Mouse (Mus musculus): ENCODE measurements around the gene Scrn2. TPM values are rescaled to one million over a fixed set of nuclear protein-coding genes. Genes with fewer than 3 reads are reported as not detected.

Gene Scrn2
- total RNA-seq, 2 experiments from 2014 or later = 3.7 to 3.9 TPM

DNA sequence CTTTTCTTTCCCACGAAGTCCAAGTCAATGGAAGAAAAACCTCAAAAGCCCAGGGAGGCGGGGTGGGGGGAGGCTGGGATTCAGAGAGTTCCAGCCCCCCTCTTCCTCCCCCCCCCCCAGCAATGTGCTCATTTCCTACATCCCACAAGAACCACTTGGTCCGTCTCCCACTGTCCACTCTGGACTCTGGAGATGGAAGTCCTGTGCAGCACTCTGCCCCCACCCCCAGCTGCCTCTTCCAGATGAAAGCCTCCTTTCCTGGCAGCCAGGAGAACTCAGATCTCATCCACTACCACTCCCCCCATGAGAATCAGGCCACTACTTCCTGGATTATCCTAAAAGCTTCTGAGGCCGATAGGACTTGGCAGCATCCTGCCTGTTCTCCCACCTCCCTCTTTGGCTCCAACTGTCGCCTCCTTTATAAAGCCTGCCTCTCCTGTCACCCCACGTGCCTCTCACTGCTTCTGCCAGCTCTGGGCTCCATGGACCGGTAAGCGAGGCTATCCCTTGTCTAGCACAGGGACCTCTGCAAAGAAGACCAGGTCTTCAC is 16.5 kb upstream of the Scrn2 start, which contains the start of gene Sp6:
Sp6 (plus strand) TSS at position 274 of the 550 bp plus-strand sequence.
- intact Hi-C loops (cut with DNase I) = no loop called here
- no peak for DNase-seq (ENCODE audit: low spot score in 2 of 2)

DNA sequence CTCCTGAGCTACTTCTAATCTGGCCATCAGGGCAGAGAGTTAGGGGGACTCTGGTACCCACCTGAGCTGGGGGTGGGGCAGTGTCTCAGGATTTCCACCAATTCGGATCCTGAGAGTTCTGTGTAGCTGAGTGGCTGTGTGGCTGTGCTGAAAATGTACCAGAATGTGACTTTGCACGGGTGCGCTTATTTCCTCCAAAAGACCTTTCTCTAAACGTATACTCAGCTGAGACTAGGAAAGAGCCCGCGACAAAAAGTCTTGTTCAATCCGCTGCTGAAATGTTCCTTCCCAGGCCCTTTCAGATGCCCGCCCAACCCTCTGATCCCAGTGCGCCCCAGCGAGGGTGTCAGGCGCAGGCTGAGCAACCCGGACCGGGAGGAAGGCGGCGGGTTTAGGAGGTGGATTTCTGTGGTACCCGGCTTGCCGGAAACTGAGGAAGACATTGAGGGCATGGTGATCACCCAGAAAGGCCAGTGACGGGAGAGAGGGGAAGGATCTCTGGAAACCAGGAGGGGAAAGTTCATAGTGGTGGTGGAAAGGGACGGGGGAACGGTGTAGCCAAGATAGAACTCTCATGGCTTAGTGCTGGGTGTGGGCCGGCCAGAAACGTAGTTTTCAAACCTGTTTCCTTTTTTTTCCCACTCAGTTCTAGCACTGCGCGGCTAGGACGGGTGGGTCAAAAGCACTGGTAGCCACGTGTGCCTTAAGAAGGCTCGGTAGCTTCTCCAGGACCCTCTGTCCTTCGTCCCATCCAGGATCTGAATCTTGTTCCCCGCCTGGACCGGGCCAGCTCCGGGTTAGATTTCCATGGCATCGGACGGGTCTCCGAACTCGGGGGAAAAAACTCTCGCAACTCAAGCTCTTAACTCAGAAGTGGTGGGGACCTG is 11.8 kb upstream of the Scrn2 start:
- no peak for DNase-seq (ENCODE audit: low spot score in 2 of 2)
- intact Hi-C loops (cut with DNase I) = no loop called here

DNA sequence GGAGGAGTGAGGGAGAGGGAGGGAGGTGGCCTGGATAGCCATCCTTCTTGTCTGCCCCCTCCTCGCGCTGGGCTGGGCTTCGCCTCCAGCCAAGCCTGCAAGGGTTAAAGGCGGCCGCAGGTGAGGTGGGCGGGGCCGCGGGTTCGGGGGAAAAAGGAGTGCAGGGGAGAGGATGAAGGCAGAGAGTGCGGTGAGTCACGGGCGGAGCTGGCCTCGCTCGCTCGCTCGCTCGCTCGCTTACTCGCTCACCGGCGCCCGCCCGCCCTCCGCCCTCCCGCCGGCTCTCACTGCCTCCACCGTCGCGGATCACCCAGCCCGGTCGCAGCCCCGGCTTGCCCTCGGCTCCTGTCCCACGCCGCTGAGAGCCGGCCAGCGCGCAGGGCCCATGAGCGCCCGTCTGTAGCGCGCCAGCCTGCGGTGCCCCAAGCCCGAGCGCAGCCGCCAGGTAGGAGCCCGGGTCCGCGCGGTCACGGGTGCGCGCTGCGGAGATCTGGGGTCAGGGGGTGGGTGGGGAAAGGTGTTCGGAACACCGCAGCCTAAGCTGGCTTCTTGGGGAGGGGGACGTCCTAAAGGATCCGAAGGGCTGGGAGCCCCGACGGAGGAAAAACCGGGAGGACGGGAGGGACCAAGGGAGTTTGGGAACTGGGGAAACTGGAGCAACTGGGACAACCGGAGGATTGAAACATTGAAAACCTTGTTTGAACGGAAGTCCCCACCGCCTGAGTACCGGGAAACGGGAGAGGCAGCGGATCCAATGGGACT is 11.0 kb upstream of the Scrn2 start:
- intact Hi-C loops (cut with DNase I) = no loop called here
- DNase-seq (ENCODE audit: low spot score in 2 of 2) = no peak

DNA sequence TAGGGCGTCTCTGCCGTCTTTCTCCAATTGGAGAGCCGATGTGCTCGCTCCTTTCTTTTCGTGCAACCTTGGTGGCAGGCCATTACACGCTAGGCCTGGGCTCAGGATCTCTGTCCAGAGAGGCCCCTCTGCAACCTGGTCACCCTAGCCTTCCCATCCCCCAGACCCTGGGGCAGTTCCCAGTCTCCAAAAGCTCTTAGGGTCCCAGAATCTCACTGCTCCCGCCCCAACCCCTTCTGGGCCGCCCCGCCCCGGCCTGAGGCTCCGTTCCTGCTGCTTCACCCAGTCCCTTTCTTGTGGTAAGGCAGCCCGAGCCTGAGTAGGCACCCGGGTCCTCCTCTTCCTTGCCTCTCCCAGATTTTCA is 10.4 kb upstream of the Scrn2 start:
- intact Hi-C loops (cut with DNase I) = no loop called here

DNA sequence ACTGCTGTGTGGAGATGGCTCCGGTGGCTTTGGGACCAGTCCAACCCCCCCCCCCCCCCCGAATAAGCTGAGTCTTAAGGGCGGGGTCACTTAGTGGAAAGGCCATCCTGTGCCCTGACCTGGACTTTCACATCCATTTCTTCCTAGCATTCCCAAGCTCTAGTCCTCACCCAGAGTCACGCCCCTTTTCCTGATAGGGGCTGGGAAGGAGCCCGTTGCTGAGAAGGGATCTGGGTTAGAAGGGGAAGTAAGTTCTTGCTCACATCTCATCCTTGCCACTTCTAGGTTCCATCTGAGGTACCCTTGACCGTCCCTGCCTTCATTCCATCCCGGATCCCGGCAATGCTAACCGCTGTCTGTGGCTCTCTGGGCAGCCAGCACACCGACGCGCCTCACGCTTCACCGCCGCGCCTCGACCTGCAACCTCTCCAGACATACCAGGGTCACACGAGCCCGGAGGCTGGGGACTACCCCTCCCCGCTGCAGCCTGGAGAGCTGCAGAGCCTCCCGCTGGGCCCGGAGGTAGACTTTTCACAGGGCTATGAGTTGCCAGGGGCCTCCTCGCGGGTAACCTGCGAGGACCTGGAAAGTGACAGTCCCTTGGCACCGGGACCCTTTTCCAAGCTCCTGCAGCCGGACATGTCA is 8.5 kb upstream of the Scrn2 start:
- DNase-seq (ENCODE audit: low spot score in 2 of 2) = no peak
- intact Hi-C loops (cut with DNase I) = loop anchor here (5.0 kb wide), 1 partner anchor 154 kb away; no protein-coding TSS in a partner anchor

More for the DNA sequence above, 10.4 kb upstream of the Scrn2 start:
- DNase-seq (ENCODE audit: low spot score in 2 of 2) = no peak

DNA sequence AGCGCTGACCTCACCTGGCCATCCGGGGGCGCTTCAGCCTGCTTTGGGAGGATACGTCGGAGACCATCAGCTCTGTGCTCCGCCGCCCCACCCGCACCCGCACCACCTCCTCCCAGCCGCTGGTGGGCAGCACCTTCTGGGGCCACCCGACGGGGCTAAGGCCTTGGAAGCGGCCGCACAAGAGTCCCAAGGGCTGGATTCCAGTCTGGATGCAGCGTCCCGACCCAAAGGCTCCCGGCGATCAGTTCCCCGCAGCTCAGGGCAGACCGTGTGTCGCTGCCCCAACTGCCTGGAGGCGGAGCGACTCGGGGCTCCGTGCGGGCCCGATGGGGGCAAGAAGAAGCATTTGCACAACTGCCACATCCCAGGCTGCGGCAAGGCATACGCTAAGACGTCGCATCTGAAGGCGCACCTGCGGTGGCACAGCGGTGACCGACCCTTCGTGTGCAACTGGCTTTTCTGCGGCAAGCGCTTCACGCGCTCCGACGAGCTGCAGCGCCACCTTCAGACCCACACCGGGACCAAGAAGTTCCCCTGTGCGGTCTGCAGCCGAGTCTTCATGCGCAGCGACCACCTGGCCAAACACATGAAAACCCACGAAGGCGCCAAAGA is 7.8 kb upstream of the Scrn2 start:
- intact Hi-C loops (cut with DNase I) = loop anchor here (2.0 to 5.0 kb wide), 2 partner anchors 105 to 155 kb away; partner anchors contain the start of gene Cdk5rap3
- peak; percentile 53 to 56 for DNase-seq (ENCODE audit: low spot score in 2 of 2)

DNA sequence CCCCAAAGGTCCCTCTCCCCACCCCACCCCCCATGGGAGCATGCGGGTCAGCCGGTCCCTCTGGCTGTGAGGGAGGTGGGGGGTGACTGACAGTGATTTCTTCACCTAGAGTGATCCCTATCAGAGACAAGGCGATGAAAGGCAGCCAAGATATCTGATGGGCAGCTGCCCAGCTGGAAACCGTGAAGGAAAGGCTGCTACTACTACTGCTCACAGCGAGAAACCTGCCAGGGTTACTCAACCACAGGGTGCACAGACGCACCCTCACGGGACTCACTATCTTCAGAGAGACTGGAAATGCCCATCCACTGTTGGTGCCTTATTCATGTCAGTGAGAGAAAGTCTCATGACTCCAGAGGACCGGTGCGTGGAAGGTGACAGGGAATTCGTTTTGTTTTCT is 4.8 kb upstream of the Scrn2 start:
- intact Hi-C loops (cut with DNase I) = loop anchor here (5.0 kb wide), 1 partner anchor 158 kb away; no protein-coding TSS in a partner anchor
- DNase-seq (ENCODE audit: low spot score in 2 of 2) = no peak

DNA sequence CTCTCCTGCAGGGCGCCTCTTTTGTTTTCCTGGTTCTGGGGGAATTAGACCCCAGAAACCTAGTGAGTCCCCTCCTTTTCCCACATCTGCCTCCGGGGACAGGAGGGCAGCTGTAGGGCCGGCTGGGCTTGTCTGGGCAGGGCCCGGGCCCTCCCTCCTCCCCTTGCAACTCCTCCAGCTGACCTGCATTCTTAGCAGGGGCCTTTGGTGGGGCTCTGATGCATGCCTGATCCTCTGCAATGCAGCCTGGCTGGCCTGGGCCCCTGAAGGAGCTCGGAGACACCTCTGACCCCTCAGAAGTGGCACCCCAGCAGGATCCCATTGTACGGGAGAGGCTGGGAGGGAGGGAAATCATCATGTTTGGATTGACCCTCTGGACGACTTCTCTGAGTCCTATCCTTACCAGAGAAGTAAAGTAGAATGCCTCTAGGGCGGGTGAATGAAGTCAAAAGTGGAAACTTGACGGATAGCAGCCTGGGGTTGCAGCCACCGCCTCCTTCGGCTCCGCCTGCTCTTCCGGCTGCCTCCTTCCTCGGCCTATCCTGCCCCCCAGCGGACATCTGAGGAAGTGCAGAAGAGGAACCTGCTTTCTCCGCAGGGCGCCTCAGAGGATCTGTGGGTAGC is 3.9 kb upstream of the Scrn2 start:
- peak; percentile 79 to 84 for DNase-seq (ENCODE audit: low spot score in 2 of 2)

DNA sequence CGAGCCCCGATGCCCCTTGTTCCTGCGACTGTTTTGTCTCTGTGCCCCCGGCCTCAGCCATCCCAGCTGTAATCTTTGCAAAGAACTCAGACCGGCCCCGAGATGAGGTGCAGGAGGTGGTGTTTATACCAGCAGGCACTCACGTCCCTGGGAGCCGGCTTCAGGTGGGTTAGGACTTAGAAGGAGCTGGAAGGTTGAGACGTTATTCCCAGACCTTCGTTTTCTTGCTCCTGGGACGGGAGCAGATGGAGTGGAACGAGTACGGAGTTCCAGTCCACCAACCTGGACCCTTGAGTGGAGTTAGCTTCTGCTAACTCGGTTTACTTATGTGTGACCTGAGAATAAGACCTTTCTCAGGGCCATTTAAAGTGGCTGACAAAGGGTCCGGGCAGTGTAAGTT is 688 bp downstream of the Scrn2 start:
- no peak for DNase-seq (ENCODE audit: low spot score in 2 of 2)
- intact Hi-C loops (cut with DNase I) = no loop called here

More for the DNA sequence above, 3.9 kb upstream of the Scrn2 start:
- intact Hi-C loops (cut with DNase I) = loop anchor here (1.0 kb wide), 1 partner anchor 44 kb away; the partner anchor contains the start of gene Sp2

DNA sequence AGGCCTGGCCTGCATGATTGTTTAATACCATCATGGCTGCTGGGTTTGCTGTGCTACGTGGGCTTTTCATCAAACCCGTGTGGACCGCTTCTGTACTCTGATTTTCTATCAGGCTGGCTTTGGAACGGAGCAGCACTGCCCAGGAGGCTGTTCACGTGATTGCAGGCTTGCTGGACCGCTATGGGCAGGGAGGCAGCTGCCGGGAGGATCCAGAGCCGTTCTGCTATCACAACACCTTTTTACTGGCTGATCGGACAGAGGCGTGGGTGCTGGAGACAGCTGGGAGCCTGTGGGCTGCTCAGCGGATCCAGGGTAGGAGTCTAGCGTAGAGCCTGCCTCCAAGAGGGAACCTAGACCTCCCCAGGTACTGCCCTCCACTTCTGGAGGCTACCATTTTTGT is 2.2 kb downstream of the Scrn2 start:
- intact Hi-C loops (cut with DNase I) = no loop called here
- no peak for DNase-seq (ENCODE audit: low spot score in 2 of 2)

DNA sequence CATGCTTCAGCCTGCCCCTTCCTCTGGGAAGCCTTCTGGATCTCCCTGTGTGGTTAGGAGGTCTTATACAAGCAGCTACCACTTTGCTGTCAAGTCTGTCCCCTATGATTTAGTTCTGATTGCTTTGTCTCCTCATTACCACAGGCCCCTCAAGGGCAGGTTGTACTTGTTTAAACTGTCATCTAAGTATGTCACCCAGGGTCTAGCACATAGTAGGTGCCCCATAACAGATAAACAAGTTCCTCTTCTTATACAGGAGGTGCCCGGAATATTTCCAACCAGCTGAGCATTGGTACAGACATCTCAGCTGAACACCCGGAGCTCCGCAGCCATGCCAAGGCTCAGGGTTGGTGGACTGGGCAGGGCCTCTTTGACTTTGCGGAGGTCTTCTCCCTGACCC is 2.8 kb downstream of the Scrn2 start:
- intact Hi-C loops (cut with DNase I) = no loop called here
- no peak for DNase-seq (ENCODE audit: low spot score in 2 of 2)

DNA sequence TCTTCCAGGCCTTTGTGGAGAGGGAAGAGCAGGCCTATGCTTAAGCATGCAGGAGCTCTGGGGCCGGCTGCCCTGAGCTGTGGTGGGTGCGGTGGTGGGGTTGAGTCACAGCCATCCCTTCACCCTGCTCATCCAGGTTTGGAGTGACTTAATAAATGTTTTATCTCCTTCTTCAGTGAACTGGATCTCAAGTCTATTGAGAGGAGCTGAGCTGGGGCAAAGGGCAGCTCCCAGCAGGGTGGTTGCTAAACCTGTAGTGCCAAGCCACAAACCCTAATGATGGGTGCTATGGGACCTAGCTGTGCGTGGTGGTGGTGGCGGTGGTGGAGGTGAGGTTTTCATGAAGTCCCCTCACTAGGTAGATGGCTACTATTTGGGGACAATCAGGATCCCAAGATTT is 4.0 kb downstream of the Scrn2 start:
- DNase-seq (ENCODE audit: low spot score in 2 of 2) = no peak
- intact Hi-C loops (cut with DNase I) = no loop called here

DNA sequence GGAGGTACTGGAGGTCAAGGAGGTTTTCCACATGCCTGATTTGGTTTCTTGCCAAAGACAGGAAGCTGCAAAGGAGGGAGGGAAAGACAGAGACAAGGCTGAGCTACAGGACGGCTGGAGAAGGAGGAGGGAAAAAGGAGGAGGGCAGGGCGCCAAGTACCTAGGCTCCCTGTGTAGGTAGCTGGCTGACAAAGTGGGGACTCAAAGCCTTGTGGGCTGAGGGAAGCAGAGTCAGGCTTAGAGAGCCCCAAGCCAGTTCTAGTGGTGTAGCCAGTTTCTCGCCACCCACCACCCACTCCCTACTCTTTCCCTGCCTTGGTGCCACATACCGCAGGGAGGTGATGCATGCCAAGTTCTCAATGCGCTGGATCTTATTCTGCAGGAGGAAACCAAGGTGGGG is 6.4 kb downstream of the Scrn2 start:
- DNase-seq (ENCODE audit: low spot score in 2 of 2) = peak; percentile 53 to 78
- intact Hi-C loops (cut with DNase I) = no loop called here

DNA sequence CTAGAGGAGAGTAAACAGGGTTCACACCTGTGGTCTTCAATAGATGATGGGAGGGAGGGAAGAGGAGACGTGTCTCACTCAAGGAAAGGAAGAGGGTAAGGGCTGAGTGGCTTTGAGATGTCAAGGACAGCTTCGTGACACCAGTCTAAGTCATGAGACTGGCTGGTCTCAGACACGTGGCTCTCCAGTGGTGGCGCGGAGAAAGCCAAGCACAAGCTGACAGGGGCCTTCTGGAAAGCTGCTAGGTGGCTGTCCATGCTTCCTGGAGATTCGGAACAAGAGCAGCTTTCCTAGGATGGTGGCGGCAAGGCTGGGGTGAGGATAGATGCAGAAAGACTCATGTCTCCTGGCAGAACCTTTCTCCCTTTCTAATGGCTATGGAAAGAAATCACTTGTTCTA is 9.1 kb downstream of the Scrn2 start:
- intact Hi-C loops (cut with DNase I) = no loop called here
- no peak for DNase-seq (ENCODE audit: low spot score in 2 of 2)

DNA sequence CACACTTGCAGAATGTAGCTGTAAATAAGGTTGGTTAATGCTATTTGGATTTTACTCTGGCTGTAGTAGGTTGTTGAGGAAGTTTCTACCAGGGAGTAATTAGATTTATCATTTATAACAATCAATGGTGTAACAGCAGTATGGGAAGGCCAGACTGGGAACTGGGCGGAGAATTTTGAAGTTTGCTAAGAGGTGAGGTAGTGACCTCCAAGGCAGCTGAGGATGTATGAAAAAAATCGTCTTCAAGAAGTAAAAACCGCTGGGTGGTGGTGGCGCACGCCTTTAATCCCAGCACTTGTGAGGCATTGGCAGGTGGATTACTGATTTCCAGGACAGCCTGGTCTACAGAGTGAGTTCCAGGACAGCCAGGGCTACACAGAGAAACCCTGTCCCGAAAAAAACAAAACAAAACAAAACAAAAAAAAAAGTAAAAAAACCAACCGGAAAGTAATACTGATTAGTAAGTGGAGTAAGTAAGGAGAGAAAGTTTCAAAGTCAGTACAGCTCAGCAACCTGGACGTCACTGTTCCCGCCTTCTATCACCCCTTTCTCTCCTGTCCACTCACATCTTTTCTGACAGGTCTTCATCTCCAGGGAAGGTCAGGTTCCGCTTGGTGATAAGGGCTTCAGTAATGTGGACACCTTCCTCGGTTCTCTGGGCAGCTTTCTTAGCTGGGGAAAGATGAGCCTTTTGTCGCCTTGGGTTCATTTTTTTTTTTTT is 10.7 kb downstream of the Scrn2 start:
- no peak for DNase-seq (ENCODE audit: low spot score in 2 of 2)
- intact Hi-C loops (cut with DNase I) = no loop called here

DNA sequence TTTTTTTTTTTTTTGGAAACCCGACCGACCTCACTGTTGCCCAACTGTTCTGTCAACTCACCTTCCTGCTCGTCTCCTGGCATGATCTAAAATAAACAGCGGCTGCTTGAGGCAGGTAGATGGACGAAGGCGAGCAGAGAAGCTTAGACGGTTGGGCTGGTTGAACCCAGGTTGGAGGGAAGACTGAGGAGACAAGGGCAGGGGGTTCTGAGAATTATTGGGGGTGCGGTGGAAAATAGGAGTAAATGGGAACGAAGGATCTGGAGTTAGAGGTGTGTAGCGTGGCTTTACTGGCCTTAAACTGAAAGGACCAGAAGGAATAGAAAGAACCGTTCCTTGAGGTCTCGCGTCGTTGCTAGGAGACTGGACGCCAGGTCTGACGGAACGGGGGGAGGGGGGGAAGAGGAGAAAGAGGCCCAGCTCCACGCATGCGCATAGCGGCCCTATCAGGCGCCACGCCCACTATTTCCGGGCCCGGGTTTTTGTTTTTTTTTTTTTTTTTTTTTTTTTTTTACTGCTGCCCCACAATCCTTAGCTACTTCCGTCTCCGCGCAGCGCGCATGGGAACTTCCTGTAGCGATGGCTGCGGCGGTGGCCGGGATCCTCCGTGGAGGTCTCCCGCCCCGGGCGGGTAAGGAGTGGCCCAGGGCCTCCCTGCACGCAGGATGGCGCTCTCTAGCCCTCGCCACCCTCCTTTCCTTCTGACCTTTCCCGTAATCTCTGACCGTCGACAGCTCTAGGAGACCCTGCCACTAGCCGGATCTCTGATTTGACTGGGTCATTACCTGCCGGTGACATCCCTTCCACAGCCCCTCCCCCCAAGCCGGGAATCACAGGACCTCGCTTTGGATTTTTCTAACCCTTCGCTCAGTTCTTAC is 11.5 kb downstream of the Scrn2 start, which contains the start of the genes Lrrc46 and Mrpl10:
Lrrc46 (minus strand) TSS at position 386 of the 878 bp plus-strand sequence.
Mrpl10 (plus strand) TSS at position 539 of the 878 bp plus-strand sequence.
- peak; percentile 83 to 85 for DNase-seq (ENCODE audit: low spot score in 2 of 2)
- intact Hi-C loops (cut with DNase I) = no loop called here

DNA sequence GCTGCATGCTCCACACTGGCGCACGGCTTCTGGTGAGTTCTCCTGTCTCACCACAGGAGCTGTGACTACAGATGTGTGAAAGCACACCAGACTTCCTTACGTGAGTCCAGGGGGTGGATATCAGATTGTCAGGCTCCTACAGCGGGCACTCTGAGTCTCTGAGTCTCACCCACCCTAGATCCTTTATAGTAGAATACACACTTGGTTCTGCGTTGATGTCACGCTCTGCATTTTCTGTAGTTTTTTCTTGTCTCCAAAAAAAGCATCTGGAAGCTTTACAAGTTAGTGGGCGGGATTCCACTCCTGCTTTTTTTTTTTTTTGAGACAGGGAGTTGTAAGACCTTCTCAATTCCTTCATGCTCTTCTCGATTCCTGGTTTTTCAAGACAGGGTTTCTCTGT is 15.2 kb downstream of the Scrn2 start:
- DNase-seq (ENCODE audit: low spot score in 2 of 2) = no peak
- intact Hi-C loops (cut with DNase I) = no loop called here
